Comparison of ENCODE assay signal across 20 mouse cellular contexts in genomic region chr16:21519785-21520184, GRCm38 (mm10).
A peak's percentile ranks its signal among the peaks of the same experiment; 100 is the strongest.
DNase-seq lines count a peak whose midpoint lies in the region; ATAC-seq and TF ChIP-seq lines count a peak whose summit lies in the region.
"Had no signal": no experiment of that assay in that cellular context is flagged by ENCODE, and none has a peak within 500 bp of the region (broad histone marks: within the 10 kb centered on the region; RNA-seq: fewer than 3 reads in every experiment).

No protein-coding gene starts in this region.

- H3K4me1 ChIP-seq in forebrain, postnatal 0 days (ENCODE audit: insufficient read depth): no peaks in the 10 kb centered on the region
- H3K4me1 ChIP-seq in forebrain, embryonic 12.5 days: no peaks in the 10 kb centered on the region
- H3K4me1 ChIP-seq in liver, embryonic 11.5 days (replicated peaks; ENCODE audit: control insufficient read depth, insufficient read depth, low read length): peaks cover 13% of the 10 kb centered on the region; the same call in 1 of the 2 replicates
- H3K4me1 ChIP-seq in liver, embryonic 16.5 days (ENCODE audit: control insufficient read depth, low read depth, low read length): no peaks in the 10 kb centered on the region; the same call in 1 of the 2 replicates
- H3K4me1 ChIP-seq in hindbrain, embryonic 14.5 days (replicated peaks; ENCODE audit: control insufficient read depth, insufficient read depth, low read length): no peaks in the 10 kb centered on the region
- H3K4me1 ChIP-seq: embryonic facial prominence, embryonic 12.5 days; midbrain, embryonic 13.5 days had no signal

- H3K36me3 ChIP-seq in forebrain, postnatal 0 days (ENCODE audit: insufficient read depth): peaks cover 3% of the 10 kb centered on the region; the same call in 1 of the 2 replicates
- no peaks in the 10 kb centered on the region for H3K36me3 ChIP-seq in forebrain, embryonic 12.5 days (replicated peaks)
- H3K36me3 ChIP-seq in liver, embryonic 11.5 days (ENCODE audit: control insufficient read depth, insufficient read depth, low read length): no peaks in the 10 kb centered on the region
- no peaks in the 10 kb centered on the region for H3K36me3 ChIP-seq in liver, embryonic 16.5 days (ENCODE audit: control insufficient read depth, insufficient read depth)
- peaks cover 11% of the 10 kb centered on the region for H3K36me3 ChIP-seq in hindbrain, embryonic 14.5 days (replicated peaks; ENCODE audit: control insufficient read depth, insufficient read depth)
- H3K36me3 ChIP-seq: embryonic facial prominence, embryonic 12.5 days had no signal

- H3K27ac ChIP-seq in forebrain, postnatal 0 days (ENCODE audit: low read depth, low read length): no peak overlapping the region
- no peak overlapping the region for H3K27ac ChIP-seq in forebrain, embryonic 12.5 days
- H3K27ac ChIP-seq in liver, embryonic 11.5 days (ENCODE audit: low read depth, low read length): no peak overlapping the region; the same call in 1 of the 2 replicates
- peak overlapping the region; percentile 41 for H3K27ac ChIP-seq in liver, embryonic 16.5 days (ENCODE audit: low read length)
- no peak overlapping the region for H3K27ac ChIP-seq in hindbrain, embryonic 14.5 days
- H3K27ac ChIP-seq: embryonic facial prominence, embryonic 12.5 days; midbrain, embryonic 13.5 days had no signal

- no peak overlapping the region for H3K4me2 ChIP-seq in forebrain, postnatal 0 days (ENCODE audit: low read depth)
- H3K4me2 ChIP-seq in forebrain, embryonic 12.5 days: no peak overlapping the region
- H3K4me2 ChIP-seq in liver, embryonic 11.5 days: peak overlapping the region; percentile 8
- H3K4me2 ChIP-seq in liver, embryonic 16.5 days (ENCODE audit: low read depth, low read length): no peak overlapping the region
- H3K4me2 ChIP-seq in hindbrain, embryonic 14.5 days (replicated peaks): no peak overlapping the region
- H3K4me2 ChIP-seq: embryonic facial prominence, embryonic 12.5 days; midbrain, embryonic 13.5 days had no signal

- ATAC-seq in forebrain, postnatal 0 days: peak; percentile 74; the same call in 1 of the 2 replicates
- ATAC-seq in forebrain, embryonic 12.5 days (ENCODE audit: low FRiP score): no peak
- peak; percentile 76 for ATAC-seq in liver, embryonic 11.5 days (replicated peaks; ENCODE audit: low FRiP score)
- ATAC-seq in liver, embryonic 16.5 days (ENCODE audit: low read depth): peak; percentile 77
- ATAC-seq in hindbrain, embryonic 14.5 days (ENCODE audit: low FRiP score): no peak
- ATAC-seq: midbrain, embryonic 13.5 days; Patski had no signal

- TF ChIP-seq CTCF in forebrain, postnatal 0 days (IDR thresholded peaks at IDR 0.05; ENCODE audit: low read depth): no peak

- H3K4me3 ChIP-seq in forebrain, postnatal 0 days (ENCODE audit: low read depth, low read length): no peak overlapping the region
- H3K4me3 ChIP-seq in forebrain, embryonic 12.5 days (replicated peaks): no peak overlapping the region
- H3K4me3 ChIP-seq in liver, embryonic 11.5 days (ENCODE audit: low read depth, low read length): no peak overlapping the region
- no peak overlapping the region for H3K4me3 ChIP-seq in liver, embryonic 16.5 days (ENCODE audit: low read depth, low read length)
- H3K4me3 ChIP-seq in hindbrain, embryonic 14.5 days (replicated peaks; ENCODE audit: low read length): no peak overlapping the region
- H3K4me3 ChIP-seq: embryonic facial prominence, embryonic 12.5 days; midbrain, embryonic 13.5 days had no signal

- H3K27me3 ChIP-seq in forebrain, postnatal 0 days (ENCODE audit: insufficient read depth, low read length): no peaks in the 10 kb centered on the region
- H3K27me3 ChIP-seq in forebrain, embryonic 12.5 days: no peaks in the 10 kb centered on the region
- no peaks in the 10 kb centered on the region for H3K27me3 ChIP-seq in liver, embryonic 11.5 days (replicated peaks; ENCODE audit: control insufficient read depth, insufficient read depth, low read length)
- H3K27me3 ChIP-seq in liver, embryonic 16.5 days (ENCODE audit: control insufficient read depth, insufficient read depth, low read depth, low read length): no peaks in the 10 kb centered on the region
- no peaks in the 10 kb centered on the region for H3K27me3 ChIP-seq in hindbrain, embryonic 14.5 days (ENCODE audit: control insufficient read depth, insufficient read depth, low read length)
- H3K27me3 ChIP-seq: embryonic facial prominence, embryonic 12.5 days; midbrain, embryonic 13.5 days; Patski had no signal

- DNase-seq in forebrain, postnatal 0 days: peak; percentile 16
- DNase-seq in liver, embryonic 11.5 days (ENCODE audit: low spot score): no peak
- DNase-seq in liver: no peak
- no peak for DNase-seq in hindbrain, embryonic 14.5 days (ENCODE audit: low spot score)
- DNase-seq in thymus, adult 18-20 months: no peak
- DNase-seq: cerebellum, adult 18-20 months; cerebellum, postnatal 25 days; gastrocnemius, postnatal 36 days; heart, postnatal 10 days; kidney, adult 11 months; kidney, postnatal 4 days; lung, adult 18-20 months; lung, postnatal 10 days; right cerebral cortex, postnatal 14 days; thymus, postnatal 25 days had no signal

- no peak overlapping the region for H3K9ac ChIP-seq in forebrain, postnatal 0 days
- no peak overlapping the region for H3K9ac ChIP-seq in forebrain, embryonic 12.5 days
- no peak overlapping the region for H3K9ac ChIP-seq in liver, embryonic 11.5 days (ENCODE audit: low read depth, low read length)
- no peak overlapping the region for H3K9ac ChIP-seq in liver, embryonic 16.5 days (ENCODE audit: low read depth, low read length)
- H3K9ac ChIP-seq in hindbrain, embryonic 14.5 days: no peak overlapping the region
- H3K9ac ChIP-seq: embryonic facial prominence, embryonic 12.5 days; midbrain, embryonic 13.5 days had no signal

- H3K9me3 ChIP-seq in forebrain, postnatal 0 days (ENCODE audit: low read length): no peaks in the 10 kb centered on the region
- H3K9me3 ChIP-seq in forebrain, embryonic 12.5 days: no peaks in the 10 kb centered on the region
- H3K9me3 ChIP-seq in liver, embryonic 11.5 days (ENCODE audit: control insufficient read depth, low read length): no peaks in the 10 kb centered on the region
- H3K9me3 ChIP-seq in liver, embryonic 16.5 days (replicated peaks; ENCODE audit: control insufficient read depth, low read length): no peaks in the 10 kb centered on the region
- H3K9me3 ChIP-seq in hindbrain, embryonic 14.5 days (ENCODE audit: control insufficient read depth, low read length): no peaks in the 10 kb centered on the region
- H3K9me3 ChIP-seq: embryonic facial prominence, embryonic 12.5 days; midbrain, embryonic 13.5 days had no signal

Comparison
In these comparisons a context has a peak if more than half of its experiments do, and no peak if none do; other contexts are left out.
1. ATAC-seq: peak in forebrain, postnatal 0 days (single experiment), liver, embryonic 11.5 days (single experiment) and liver, embryonic 16.5 days (single experiment); none in forebrain, embryonic 12.5 days (single experiment) and hindbrain, embryonic 14.5 days (single experiment).